Mouse (Mus musculus): ENCODE results near the gene Usp33. TPM values are rescaled to one million over a fixed set of nuclear protein-coding genes. Genes with fewer than 3 reads are reported as not detected.
A peak's percentile ranks its signal among the peaks of the same experiment; 100 is the strongest.

The Usp33 gene
- polyA plus RNA-seq, 1 experiment from 2014 or later: 51.0 TPM

GRCm38 (mm10) chr3:152395350-152396277, 49.3 kb downstream of the Usp33 start, which contains the start of gene Zzz3:
Zzz3 (plus strand) TSS chr3:152395473.
- peak within 1 kb of the TSS; percentile 77 for H3K4me3 ChIP-seq (ENCODE audit: low read depth, low read length)
- H3K27ac ChIP-seq (ENCODE audit: low read depth): peak within 1 kb of the TSS; percentile 96
- H3K27me3 ChIP-seq (replicated peaks; ENCODE audit: control insufficient read depth, insufficient read depth, low read length): no peaks in the 10 kb centered on the region
- under 1% methylated on average over 88 of the region's 108 CpGs for WGBS
- peaks cover 31% of the 10 kb centered on the region for H3K36me3 ChIP-seq (ENCODE audit: control insufficient read depth, insufficient read depth, low read length)
- H3K9ac ChIP-seq (ENCODE audit: low read length): peak within 1 kb of the TSS; percentile 79
- peak within 1 kb of the TSS; percentile 64 for H3K4me2 ChIP-seq (ENCODE audit: low read length)
- peaks cover 29% of the 10 kb centered on the region for H3K4me1 ChIP-seq (replicated peaks; ENCODE audit: control insufficient read depth, insufficient read depth, low read length)
- H3K9me3 ChIP-seq (ENCODE audit: control insufficient read depth, low read length): no peaks in the 10 kb centered on the region
- peak; percentile 92 for ATAC-seq (replicated peaks; ENCODE audit: low FRiP score, low TSS enrichment, low read depth)
- peak; percentile 93 for DNase-seq (ENCODE audit: low spot score)

GRCm38 (mm10) chr3:152396278-152396987, 50.2 kb downstream of the Usp33 start:
- Histone ChIP-seq H3K4me3 (ENCODE audit: low read depth, low read length) (peak overlapping the region; percentile 77), H3K9me3 (ENCODE audit: control insufficient read depth, low read length) (no peaks in the 10 kb centered on the region), H3K27ac (ENCODE audit: low read depth) (peak overlapping the region; percentile 96), H3K27me3 (replicated peaks; ENCODE audit: control insufficient read depth, insufficient read depth, low read length) (no peaks in the 10 kb centered on the region), H3K9ac (ENCODE audit: low read length) (peak overlapping the region; percentile 79), H3K4me1 (replicated peaks; ENCODE audit: control insufficient read depth, insufficient read depth, low read length) (peaks cover 29% of the 10 kb centered on the region), H3K36me3 (ENCODE audit: control insufficient read depth, insufficient read depth, low read length) (peaks cover 23% of the 10 kb centered on the region; the same call in 1 of the 2 replicates), H3K4me2 (ENCODE audit: low read length) (peak overlapping the region; percentile 64)
- DNase-seq (ENCODE audit: low spot score): peak; percentile 99
- peak; percentile 90 for ATAC-seq (replicated peaks; ENCODE audit: low FRiP score, low TSS enrichment, low read depth)
- under 1% methylated on average over 98 of the region's 102 CpGs for WGBS

GRCm38 (mm10) chr3:152396988-152397314, 50.7 kb downstream of the Usp33 start:
- H3K36me3 ChIP-seq (ENCODE audit: control insufficient read depth, insufficient read depth, low read length): peaks cover 18% of the 10 kb centered on the region; the same call in 1 of the 2 replicates
- WGBS: under 1% methylated on average over 10 of the region's 10 CpGs
- no peaks in the 10 kb centered on the region for H3K9me3 ChIP-seq (ENCODE audit: control insufficient read depth, low read length)
- DNase-seq (ENCODE audit: low spot score) (peak; percentile 75), ATAC-seq (replicated peaks; ENCODE audit: low FRiP score, low TSS enrichment, low read depth) (no peak)
- peak overlapping the region; percentile 64 for H3K4me2 ChIP-seq (ENCODE audit: low read length)
- H3K27me3 ChIP-seq (replicated peaks; ENCODE audit: control insufficient read depth, insufficient read depth, low read length): no peaks in the 10 kb centered on the region
- peak overlapping the region; percentile 96 for H3K27ac ChIP-seq (ENCODE audit: low read depth)
- H3K4me3 ChIP-seq (ENCODE audit: low read depth, low read length): peak overlapping the region; percentile 77
- H3K9ac ChIP-seq (ENCODE audit: low read length): peak overlapping the region; percentile 79
- H3K4me1 ChIP-seq (replicated peaks; ENCODE audit: control insufficient read depth, insufficient read depth, low read length): peaks cover 29% of the 10 kb centered on the region

- WGBS: 51% methylated on average over 9 of the region's 9 CpGs
- Histone ChIP-seq H3K36me3 (ENCODE audit: control insufficient read depth, insufficient read depth, low read length) (peaks cover 13% of the 10 kb centered on the region; the same call in 1 of the 2 replicates), H3K9me3 (ENCODE audit: control insufficient read depth, low read length) (no peaks in the 10 kb centered on the region), H3K27ac (ENCODE audit: low read depth) (peak overlapping the region; percentile 96), H3K4me1 (replicated peaks; ENCODE audit: control insufficient read depth, insufficient read depth, low read length) (peaks cover 29% of the 10 kb centered on the region), H3K27me3 (replicated peaks; ENCODE audit: control insufficient read depth, insufficient read depth, low read length) (no peaks in the 10 kb centered on the region), H3K9ac (ENCODE audit: low read length) (peak overlapping the region; percentile 79), H3K4me2 (ENCODE audit: low read length) (peak overlapping the region; percentile 64), H3K4me3 (ENCODE audit: low read depth, low read length) (peak overlapping the region; percentile 77)
- ATAC-seq (replicated peaks; ENCODE audit: low FRiP score, low TSS enrichment, low read depth): no peak
- no peak for DNase-seq (ENCODE audit: low spot score)
Observed at GRCm38 (mm10) chr3:152397335-152397940, 51.2 kb downstream of the Usp33 start.

GRCm38 (mm10) chr3:152400441-152400840, 54.2 kb downstream of the Usp33 start:
- H3K9ac ChIP-seq (ENCODE audit: low read length): no peak overlapping the region
- 79% methylated on average over 5 of the region's 5 CpGs for WGBS
- H3K9me3 ChIP-seq (ENCODE audit: control insufficient read depth, low read length): no peaks in the 10 kb centered on the region
- DNase-seq (ENCODE audit: low spot score) (no peak), ATAC-seq (replicated peaks; ENCODE audit: low FRiP score, low TSS enrichment, low read depth) (no peak)
- H3K4me3 ChIP-seq (ENCODE audit: low read depth, low read length): no peak overlapping the region
- no peaks in the 10 kb centered on the region for H3K36me3 ChIP-seq (ENCODE audit: control insufficient read depth, insufficient read depth, low read length)
- peaks cover 34% of the 10 kb centered on the region for H3K4me1 ChIP-seq (replicated peaks; ENCODE audit: control insufficient read depth, insufficient read depth, low read length)
- H3K27ac ChIP-seq (ENCODE audit: low read depth): no peak overlapping the region
- no peak overlapping the region for H3K4me2 ChIP-seq (ENCODE audit: low read length)
- no peaks in the 10 kb centered on the region for H3K27me3 ChIP-seq (replicated peaks; ENCODE audit: control insufficient read depth, insufficient read depth, low read length)

- Histone ChIP-seq H3K9me3 (ENCODE audit: control insufficient read depth, low read length) (no peaks in the 10 kb centered on the region), H3K9ac (ENCODE audit: low read length) (no peak overlapping the region), H3K27me3 (replicated peaks; ENCODE audit: control insufficient read depth, insufficient read depth, low read length) (no peaks in the 10 kb centered on the region), H3K4me1 (replicated peaks; ENCODE audit: control insufficient read depth, insufficient read depth, low read length) (peaks cover 34% of the 10 kb centered on the region), H3K36me3 (ENCODE audit: control insufficient read depth, insufficient read depth, low read length) (no peaks in the 10 kb centered on the region), H3K27ac (ENCODE audit: low read depth) (no peak overlapping the region), H3K4me3 (ENCODE audit: low read depth, low read length) (no peak overlapping the region), H3K4me2 (ENCODE audit: low read length) (no peak overlapping the region)
- WGBS: 87% methylated on average over 3 of the region's 3 CpGs
- DNase-seq (ENCODE audit: low spot score): no peak
- ATAC-seq (replicated peaks; ENCODE audit: low FRiP score, low TSS enrichment, low read depth): no peak
Observed at GRCm38 (mm10) chr3:152400875-152401274, 54.6 kb downstream of the Usp33 start.

- ATAC-seq (replicated peaks; ENCODE audit: low FRiP score, low TSS enrichment, low read depth): no peak
- Histone ChIP-seq H3K9me3 (ENCODE audit: control insufficient read depth, low read length) (no peaks in the 10 kb centered on the region), H3K36me3 (ENCODE audit: control insufficient read depth, insufficient read depth, low read length) (no peaks in the 10 kb centered on the region), H3K27me3 (replicated peaks; ENCODE audit: control insufficient read depth, insufficient read depth, low read length) (no peaks in the 10 kb centered on the region), H3K4me3 (ENCODE audit: low read depth, low read length) (no peak overlapping the region), H3K4me2 (ENCODE audit: low read length) (no peak overlapping the region), H3K27ac (ENCODE audit: low read depth) (no peak overlapping the region), H3K9ac (ENCODE audit: low read length) (no peak overlapping the region), H3K4me1 (replicated peaks; ENCODE audit: control insufficient read depth, insufficient read depth, low read length) (peaks cover 34% of the 10 kb centered on the region)
- DNase-seq (ENCODE audit: low spot score): no peak
- WGBS: 72% methylated on average over 7 of the region's 7 CpGs
Observed at GRCm38 (mm10) chr3:152401964-152402670, 55.8 kb downstream of the Usp33 start.

- Histone ChIP-seq H3K4me2 (ENCODE audit: low read length) (no peak overlapping the region), H3K27ac (ENCODE audit: low read depth) (no peak overlapping the region)
- DNase-seq (ENCODE audit: low spot score): no peak
Observed at GRCm38 (mm10) chr3:152402671-152403066, 56.4 kb downstream of the Usp33 start.

More at GRCm38 (mm10) chr3:152402671-152403066, 56.4 kb downstream of the Usp33 start:
- Histone ChIP-seq H3K36me3 (ENCODE audit: control insufficient read depth, insufficient read depth, low read length) (no peaks in the 10 kb centered on the region), H3K9ac (ENCODE audit: low read length) (no peak overlapping the region), H3K9me3 (ENCODE audit: control insufficient read depth, low read length) (no peaks in the 10 kb centered on the region), H3K4me1 (replicated peaks; ENCODE audit: control insufficient read depth, insufficient read depth, low read length) (peaks cover 28% of the 10 kb centered on the region), H3K4me3 (ENCODE audit: low read depth, low read length) (no peak overlapping the region), H3K27me3 (replicated peaks; ENCODE audit: control insufficient read depth, insufficient read depth, low read length) (no peaks in the 10 kb centered on the region)
- no peak for ATAC-seq (replicated peaks; ENCODE audit: low FRiP score, low TSS enrichment, low read depth)
- WGBS: 89% methylated on average over 3 of the region's 3 CpGs

Data from intestine, embryonic 14.5 days (tissue).